Mouse (Mus musculus) hindbrain, embryonic 13.5 days (tissue): ENCODE results near the gene Eid3. TPM values are rescaled to one million over a fixed set of nuclear protein-coding genes. Genes with fewer than 3 reads are reported as not detected.

ENCODE experiments used
- ATAC-seq: fragments of 200-750 bp; cut with Nextera tagmentation; 2 replicates; pipeline ENCODE4 v1.8.0; 2017; ENCODE audit warnings: moderate TSS enrichment; ENCODE audit not compliant: low FRiP score
- H3K27ac ChIP-seq: fragments of 300-500 bp; sonication (generic); 2 replicates; pipeline ENCODE4 v1.5.1; 2015; ENCODE audit warnings: inconsistent platforms, mild to moderate bottlenecking, moderate library complexity
- H3K27me3 ChIP-seq: fragments of 300-500 bp; sonication (generic); 2 replicates; pipeline ENCODE4 v1.6.1; 2015; ENCODE audit warnings: mild to moderate bottlenecking, inconsistent platforms
- H3K36me3 ChIP-seq: fragments of 300-500 bp; sonication (generic); 2 replicates; pipeline ENCODE4 v1.6.1; 2015; ENCODE audit warnings: mild to moderate bottlenecking, inconsistent platforms
- H3K4me1 ChIP-seq: fragments of 300-500 bp; sonication (generic); replicated peaks from 2 replicates; pipeline ENCODE4 v1.6.1; 2015; ENCODE audit warnings: inconsistent platforms
- H3K4me2 ChIP-seq: fragments of 300-500 bp; sonication (generic); 2 replicates; pipeline ENCODE4 v1.6.1; 2015; ENCODE audit warnings: inconsistent platforms, mild to moderate bottlenecking, moderate library complexity
- H3K4me3 ChIP-seq: fragments of 300-500 bp; sonication (generic); 2 replicates; pipeline ENCODE4 v1.5.1; 2015; ENCODE audit warnings: mild to moderate bottlenecking, inconsistent platforms
- H3K9ac ChIP-seq: fragments of 300-500 bp; sonication (generic); 2 replicates; pipeline ENCODE4 v1.6.1; 2015; ENCODE audit warnings: mild to moderate bottlenecking, inconsistent platforms
- H3K9me3 ChIP-seq: fragments of 300-500 bp; sonication (generic); 2 replicates; pipeline ENCODE4 v1.6.1; 2016; ENCODE audit warnings: inconsistent platforms
- WGBS: fragments of 180-500 bp; shearing (Covaris S2); methylation state at CpG from one replicate; pipeline ENCODE4 v1.1.7; 2015; 5-methylcytosine and 5-hydroxymethylcytosine counted together
- polyA plus RNA-seq: library from polyadenylated mRNA; unstranded; fragments of >200 nt; fragmentation: Nextera tagmentation; extraction: Ambion mirVana; gene quantifications from 2 replicates; pipeline ENCODE4 v1.2.1, GENCODE M21; 2015

Gene Eid3
- polyA plus RNA-seq, 1 experiment from 2014 or later: 0.68 TPM

DNA sequence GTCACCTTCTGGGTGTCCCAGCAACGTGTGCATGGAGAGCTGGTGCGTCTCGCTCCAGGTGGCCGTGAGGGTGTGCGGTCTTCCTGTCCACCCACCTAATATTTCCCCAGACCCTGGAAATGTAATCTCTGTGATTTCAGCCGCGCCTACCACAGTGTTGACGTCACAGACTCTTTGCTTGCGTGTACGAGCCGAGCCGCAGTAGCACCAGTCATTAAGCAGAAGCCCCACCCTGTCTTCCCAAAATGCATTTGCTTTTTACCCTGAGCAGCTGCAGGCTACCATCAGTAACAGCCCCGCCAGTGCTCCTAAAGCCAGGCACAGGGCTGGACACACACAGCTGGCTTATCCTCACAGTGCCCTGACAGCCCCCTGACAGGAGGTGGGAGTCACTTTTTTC is 31.5 kb downstream of the Eid3 start:
- no peak overlapping the region for H3K9ac ChIP-seq
- no peak for ATAC-seq
- H3K27ac ChIP-seq: no peak overlapping the region
- H3K9me3 ChIP-seq: no peaks in the 10 kb centered on the region
- no peak overlapping the region for H3K4me3 ChIP-seq
- peaks cover 28% of the 10 kb centered on the region for H3K4me1 ChIP-seq
- no peaks in the 10 kb centered on the region for H3K27me3 ChIP-seq
- WGBS: 94% methylated on average over 13 of the region's 13 CpGs
- peaks cover 42% of the 10 kb centered on the region for H3K36me3 ChIP-seq
- no peak overlapping the region for H3K4me2 ChIP-seq

DNA sequence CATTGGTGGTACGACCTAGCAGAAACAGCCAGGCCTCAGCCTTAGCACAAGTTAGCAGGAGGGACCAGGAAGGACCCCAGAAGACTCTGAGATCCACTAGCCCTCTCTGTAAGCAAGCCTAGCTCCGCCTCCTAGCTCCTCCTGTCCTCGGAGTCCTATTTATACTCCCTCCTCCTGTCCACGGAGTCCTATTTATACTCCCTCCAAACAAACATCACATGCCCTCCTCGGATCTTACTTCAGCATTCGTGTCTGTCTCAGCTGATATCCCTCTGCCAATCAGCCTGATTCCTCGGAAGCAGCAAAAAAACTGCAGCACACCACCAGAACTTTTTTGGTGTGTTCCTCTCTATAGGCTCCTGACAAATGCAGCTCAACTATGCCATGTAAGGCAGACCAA is 32.5 kb downstream of the Eid3 start:
- Histone ChIP-seq H3K9me3 (no peaks in the 10 kb centered on the region), H3K4me3 (no peak overlapping the region), H3K4me1 (peaks cover 19% of the 10 kb centered on the region), H3K27me3 (no peaks in the 10 kb centered on the region), H3K4me2 (no peak overlapping the region), H3K36me3 (peaks cover 36% of the 10 kb centered on the region), H3K27ac (no peak overlapping the region), H3K9ac (no peak overlapping the region)
- WGBS: 64% methylated on average over 7 of the region's 7 CpGs
- no peak for ATAC-seq

- peak; percentile 50 for ATAC-seq
- peaks cover 30% of the 10 kb centered on the region for H3K36me3 ChIP-seq
- peak overlapping the region; percentile 38 for H3K4me2 ChIP-seq
- no peak overlapping the region; the same call in 1 of the 2 replicates for H3K27ac ChIP-seq
- no peaks in the 10 kb centered on the region for H3K27me3 ChIP-seq
- peaks cover 19% of the 10 kb centered on the region for H3K4me1 ChIP-seq
- 0 out of 2 replicates have a peak overlapping the region, but pooled peaks have one; percentile 9 for H3K4me3 ChIP-seq
- no peaks in the 10 kb centered on the region for H3K9me3 ChIP-seq
- H3K9ac ChIP-seq: peak overlapping the region; percentile 19; the same call in 1 of the 2 replicates
- 47% methylated on average over 16 of the region's 16 CpGs for WGBS
These were observed 33.5 kb downstream of the Eid3 start for GRCm38 (mm10) chr10:82899810-82900421.

DNA sequence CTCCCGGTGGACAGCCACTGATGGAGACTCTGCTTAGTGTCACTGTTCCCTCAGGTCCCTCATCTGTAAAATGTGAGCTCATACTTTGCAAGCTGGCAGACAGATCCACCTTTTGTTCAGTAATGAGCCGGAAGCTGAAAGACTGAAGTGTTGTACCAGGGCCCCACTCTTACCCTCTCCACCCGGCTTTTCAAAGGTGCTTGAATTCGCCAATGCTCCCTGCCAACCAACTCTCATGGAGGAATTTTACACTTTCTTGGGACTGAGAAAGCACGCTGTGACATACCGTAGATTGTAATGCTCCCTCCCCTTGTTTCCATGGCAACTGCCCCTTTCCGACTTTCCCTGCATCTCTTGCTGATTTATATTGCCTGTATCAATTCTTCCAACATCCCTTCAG is 34.1 kb downstream of the Eid3 start:
- Histone ChIP-seq H3K9me3 (no peaks in the 10 kb centered on the region), H3K27me3 (no peaks in the 10 kb centered on the region), H3K9ac (peak overlapping the region; percentile 19; the same call in 1 of the 2 replicates), H3K4me3 (0 out of 2 replicates have a peak overlapping the region, but pooled peaks have one; percentile 9), H3K27ac (peak overlapping the region; percentile 64), H3K36me3 (peaks cover 26% of the 10 kb centered on the region), H3K4me2 (peak overlapping the region; percentile 38), H3K4me1 (peaks cover 19% of the 10 kb centered on the region)
- ATAC-seq: peak; percentile 25
- 8% methylated on average over 7 of the region's 7 CpGs for WGBS

DNA sequence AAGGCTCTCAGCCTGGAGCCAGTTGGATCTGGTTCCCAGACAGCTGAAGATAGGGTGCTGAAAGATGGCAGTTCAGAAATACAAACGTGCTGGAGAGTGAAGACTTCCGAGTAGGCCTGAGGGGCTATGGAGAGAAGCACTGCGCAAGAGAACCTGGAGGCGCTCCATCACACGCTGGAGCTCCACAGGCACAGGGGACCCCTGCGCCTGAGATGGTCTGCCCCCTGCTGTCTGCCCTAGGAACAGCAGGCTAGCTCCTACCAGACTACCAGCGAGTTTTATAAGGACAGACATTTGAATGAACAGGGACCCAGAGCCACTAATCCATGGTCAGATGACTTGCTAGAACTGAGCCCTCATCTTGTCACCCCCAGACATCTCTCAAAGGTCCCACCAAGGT is 35.0 kb downstream of the Eid3 start:
- Histone ChIP-seq H3K9me3 (no peaks in the 10 kb centered on the region), H3K27ac (peak overlapping the region; percentile 48; the same call in 1 of the 2 replicates), H3K4me2 (no peak overlapping the region), H3K4me1 (peaks cover 19% of the 10 kb centered on the region), H3K27me3 (no peaks in the 10 kb centered on the region), H3K4me3 (no peak overlapping the region), H3K36me3 (peaks cover 17% of the 10 kb centered on the region), H3K9ac (no peak overlapping the region)
- peak; percentile 49 for ATAC-seq
- WGBS: 6% methylated on average over 7 of the region's 7 CpGs

- Histone ChIP-seq H3K4me1 (peaks cover 5% of the 10 kb centered on the region; the same call in 1 of the 2 replicates), H3K36me3 (no peaks in the 10 kb centered on the region), H3K9ac (no peak overlapping the region), H3K9me3 (no peaks in the 10 kb centered on the region), H3K27ac (no peak overlapping the region), H3K27me3 (0 out of 2 replicates have a peak, but pooled peaks cover 3% of the 10 kb centered on the region), H3K4me3 (no peak overlapping the region), H3K4me2 (no peak overlapping the region)
- no peak for ATAC-seq
- 92% methylated on average over 7 of the region's 7 CpGs for WGBS
These were observed 42.1 kb downstream of the Eid3 start for GRCm38 (mm10) chr10:82908526-82908925.

DNA sequence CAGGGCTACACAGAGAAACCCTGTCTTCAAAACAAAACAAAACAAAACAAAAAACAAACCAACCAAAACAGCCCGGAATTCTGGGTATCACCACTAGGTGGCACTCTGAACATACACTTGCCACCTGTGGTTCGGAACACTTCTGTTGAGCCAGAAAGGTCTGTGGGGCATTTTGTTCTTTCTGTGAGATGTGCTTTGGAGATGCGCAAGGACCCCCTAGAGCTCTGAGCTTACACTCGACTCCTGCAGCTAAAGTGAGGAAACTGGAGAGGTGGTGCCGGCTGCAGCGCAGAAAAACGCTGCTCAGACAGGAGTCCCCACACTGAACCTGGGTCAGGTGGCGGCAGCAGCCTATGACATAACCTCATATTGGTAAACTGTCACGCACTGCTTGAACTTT is 43.0 kb downstream of the Eid3 start:
- H3K36me3 ChIP-seq: no peaks in the 10 kb centered on the region
- H3K4me2 ChIP-seq: peak overlapping the region; percentile 44
- no peak overlapping the region for H3K27ac ChIP-seq
- 15% methylated on average over 9 of the region's 9 CpGs for WGBS
- H3K9ac ChIP-seq: no peak overlapping the region
- ATAC-seq: peak; percentile 47; the same call in 1 of the 2 replicates
- no peaks in the 10 kb centered on the region for H3K9me3 ChIP-seq
- H3K27me3 ChIP-seq: 0 out of 2 replicates have a peak, but pooled peaks cover 3% of the 10 kb centered on the region
- peaks cover 5% of the 10 kb centered on the region; the same call in 1 of the 2 replicates for H3K4me1 ChIP-seq
- H3K4me3 ChIP-seq: no peak overlapping the region

DNA sequence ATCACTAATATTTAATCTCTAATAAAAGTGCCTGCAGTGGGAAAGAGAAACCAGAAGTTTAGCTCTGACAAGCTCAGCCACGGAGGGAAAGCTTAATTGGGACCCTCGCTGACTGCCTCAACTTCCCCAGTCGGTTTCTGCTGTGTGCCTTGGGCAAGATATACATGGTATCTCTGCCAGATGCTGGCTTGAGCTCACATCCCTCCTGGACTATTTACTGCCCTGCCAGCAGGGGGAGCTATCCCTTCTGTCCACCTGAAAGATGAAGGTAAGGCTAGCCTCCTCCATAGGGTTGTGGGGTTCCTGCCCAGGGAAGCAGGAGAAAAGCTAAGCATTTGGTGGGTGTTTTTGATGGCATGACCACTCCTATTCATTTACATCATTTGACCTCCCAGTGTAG is 43.8 kb downstream of the Eid3 start:
- 78% methylated on average over 3 of the region's 3 CpGs for WGBS
- Histone ChIP-seq H3K27me3 (0 out of 2 replicates have a peak, but pooled peaks cover 3% of the 10 kb centered on the region), H3K9ac (no peak overlapping the region), H3K4me3 (no peak overlapping the region), H3K4me1 (peaks cover 5% of the 10 kb centered on the region; the same call in 1 of the 2 replicates), H3K27ac (no peak overlapping the region), H3K36me3 (no peaks in the 10 kb centered on the region), H3K9me3 (no peaks in the 10 kb centered on the region), H3K4me2 (no peak overlapping the region)
- ATAC-seq: no peak

DNA sequence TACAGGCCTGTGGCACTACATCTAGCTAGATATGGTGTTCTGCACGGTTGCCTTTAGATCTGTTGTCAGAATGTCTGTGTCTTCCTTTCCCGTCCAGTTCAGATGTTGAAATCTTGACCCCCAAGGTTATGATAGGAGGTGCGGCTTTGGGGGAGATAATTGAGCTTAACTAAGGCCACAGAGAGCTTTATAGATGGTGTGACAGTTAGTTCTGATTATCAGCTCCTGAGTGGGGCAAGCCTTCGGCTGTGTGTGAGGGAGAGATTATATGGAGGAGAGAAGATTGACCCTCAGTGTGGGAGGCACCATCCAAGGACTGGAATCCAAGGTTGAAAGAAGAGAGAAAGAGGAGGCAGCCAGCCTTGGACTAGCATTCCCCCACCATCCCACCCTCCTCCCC is 46.8 kb downstream of the Eid3 start:
- no peak overlapping the region for H3K4me3 ChIP-seq
- ATAC-seq: no peak
- no peak overlapping the region for H3K27ac ChIP-seq
- H3K9me3 ChIP-seq: no peaks in the 10 kb centered on the region
- H3K4me1 ChIP-seq: peaks cover 5% of the 10 kb centered on the region; the same call in 1 of the 2 replicates
- H3K36me3 ChIP-seq: no peaks in the 10 kb centered on the region
- H3K27me3 ChIP-seq: 0 out of 2 replicates have a peak, but pooled peaks cover 3% of the 10 kb centered on the region
- H3K9ac ChIP-seq: no peak overlapping the region
- 81% methylated on average over 4 of the region's 4 CpGs for WGBS
- no peak overlapping the region for H3K4me2 ChIP-seq

DNA sequence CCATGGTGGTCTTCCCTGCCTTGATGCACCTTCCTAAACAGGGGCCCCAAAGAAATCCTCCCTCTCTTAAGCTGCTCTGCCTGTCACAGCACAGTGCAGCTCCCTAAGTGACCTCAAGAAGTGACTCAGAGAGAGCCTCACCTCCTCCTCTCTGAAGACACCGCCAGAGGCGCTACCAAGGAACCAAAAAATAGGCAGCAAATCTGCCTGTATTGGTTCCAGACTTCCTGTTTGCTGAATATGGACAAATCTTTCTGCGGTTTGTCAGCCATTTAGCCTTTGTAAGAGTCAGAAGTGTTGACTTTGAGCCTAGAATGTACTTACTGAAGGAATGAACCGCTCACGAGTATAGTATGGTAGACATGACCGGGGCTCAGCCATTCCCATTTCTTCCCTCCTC is 47.3 kb downstream of the Eid3 start:
- Histone ChIP-seq H3K4me2 (no peak overlapping the region), H3K4me1 (peaks cover 5% of the 10 kb centered on the region; the same call in 1 of the 2 replicates), H3K9ac (no peak overlapping the region), H3K4me3 (no peak overlapping the region), H3K27me3 (0 out of 2 replicates have a peak, but pooled peaks cover 3% of the 10 kb centered on the region), H3K9me3 (no peaks in the 10 kb centered on the region), H3K27ac (no peak overlapping the region), H3K36me3 (no peaks in the 10 kb centered on the region)
- no peak for ATAC-seq
- WGBS: 91% methylated on average over 6 of the region's 6 CpGs
